Mouse (Mus musculus) layer of hippocampus, adult 8-10 months (tissue): ENCODE results near the gene Gm10057. TPM values are rescaled to one million over a fixed set of nuclear protein-coding genes. Genes with fewer than 3 reads are reported as not detected.
"Not testable (repeated sequence)": the region's sequence is repeated elsewhere in the genome, so short reads cannot be mapped to it uniquely, and the experiment has no call there.

Experiments
- DNase-seq, 2 experiments: peaks; one replicate each; pipeline ENCODE4 v3.0.0; 2022; ENCODE audit warnings: low spot score in 2 of 2
- total RNA-seq, 4 experiments: library from RNA; stranded (reverse); gene quantifications; 2 replicates each; pipeline ENCODE4 v1.2.4; 2022

Gene Gm10057
- not detected for total RNA-seq

- not testable (repeated sequence) for DNase-seq
Measured at GRCm38 (mm10) chrX:154054939-154055338, at the start of gene Gm10057. TSS of gene Gm10057 (minus strand) at chrX:154055039.

DNA sequence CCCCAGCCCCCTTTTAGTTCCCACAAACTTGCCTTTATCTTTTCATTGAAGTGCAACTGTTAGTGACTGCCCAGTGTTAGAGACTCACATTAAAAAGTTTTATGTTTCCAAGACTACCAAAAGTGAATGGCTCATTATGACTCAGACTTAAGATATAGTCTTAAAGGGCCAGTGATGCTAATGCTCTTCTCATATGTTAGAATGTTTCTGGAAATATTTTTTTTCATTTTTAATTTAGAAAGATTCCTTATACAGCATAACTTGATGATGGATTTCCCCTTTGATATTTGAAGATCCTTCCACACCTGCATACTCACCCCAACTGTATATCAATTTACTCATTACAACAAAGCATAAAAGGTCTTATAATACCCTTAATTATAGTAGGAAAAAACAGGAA is 21.1 kb downstream of the Gm10057 start, which contains the start of gene 4921511M17Rik:
4921511M17Rik (minus strand) TSS at position 101 of the 400 bp plus-strand sequence.
- DNase-seq, result not testable (repeated sequence)

DNA sequence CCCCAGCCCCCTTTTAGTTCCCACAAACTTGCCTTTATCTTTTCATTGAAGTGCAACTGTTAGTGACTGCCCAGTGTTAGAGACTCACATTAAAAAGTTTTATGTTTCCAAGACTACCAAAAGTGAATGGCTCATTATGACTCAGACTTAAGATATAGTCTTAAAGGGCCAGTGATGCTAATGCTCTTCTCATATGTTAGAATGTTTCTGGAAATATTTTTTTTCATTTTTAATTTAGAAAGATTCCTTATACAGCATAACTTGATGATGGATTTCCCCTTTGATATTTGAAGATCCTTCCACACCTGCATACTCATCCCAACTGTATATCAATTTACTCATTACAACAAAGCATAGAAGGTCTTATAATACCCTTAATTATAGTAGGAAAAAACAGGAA is 42.3 kb downstream of the Gm10057 start, which contains the start of gene Samt1:
Samt1 (minus strand) TSS at position 101 of the 400 bp plus-strand sequence.
- DNase-seq, result not testable (repeated sequence)

Other genes with a start within 250 kb of the Gm10057 start
- 10 to 100 TPM in 1 of 4 experiments, 1 to 10 TPM in 3; 8.5 to 11.2 (median 8.7) TPM for gene Spin2c, start 222.8 kb downstream of the Gm10057 start, total RNA-seq
- gene Samt1, start 42.4 kb downstream of the Gm10057 start, total RNA-seq, result not detected
- not detected for gene 4921511M17Rik, start 21.2 kb downstream of the Gm10057 start, total RNA-seq
- not detected for gene Gm15140, start 65.6 kb upstream of the Gm10057 start, total RNA-seq